Mouse (Mus musculus): ENCODE measurements around the gene Hexb.
A peak's percentile ranks its signal among the peaks of the same experiment; 100 is the strongest.
"Not testable (repeated sequence)": the region's sequence is repeated elsewhere in the genome, so short reads cannot be mapped to it uniquely, and the experiment has no call there.

Gene Hexb

GRCm38 (mm10) chr13:97178943-97179342, 19.2 kb downstream of the Hexb start:
- DNase-seq, result no peak

GRCm38 (mm10) chr13:97176731-97177130, 21.4 kb downstream of the Hexb start:
- no peak for DNase-seq

- no peak for DNase-seq
Observed at GRCm38 (mm10) chr13:97175520-97176264, 22.5 kb downstream of the Hexb start.

- peak; percentile 79 to 83 for DNase-seq
Observed at GRCm38 (mm10) chr13:97145834-97146233, 52.3 kb downstream of the Hexb start.

GRCm38 (mm10) chr13:97142321-97142720, 55.8 kb downstream of the Hexb start:
- no peak for DNase-seq

- peak in 1 of 2 experiments; percentile 15 for DNase-seq
Observed at GRCm38 (mm10) chr13:97138404-97138931, 59.7 kb downstream of the Hexb start.

GRCm38 (mm10) chr13:97137466-97138400, 60.4 kb downstream of the Hexb start, which contains the start of the genes Gfm2 and Nsa2:
Gene Gfm2 (plus strand): TSS chr13:97137937.
Gene Nsa2 (minus strand): TSS chr13:97137937.
- peak; percentile 90 to 92 for DNase-seq

GRCm38 (mm10) chr13:97130413-97130812, 67.7 kb downstream of the Hexb start:
- DNase-seq, result not testable (repeated sequence)

- DNase-seq, result not testable (repeated sequence)
Observed at GRCm38 (mm10) chr13:97129654-97130053, 68.5 kb downstream of the Hexb start.
